8 mouse cellular contexts compared by ENCODE assay signal in genomic region chr9:31211690-31212499, GRCm38 (mm10). TPM values are rescaled to one million over a fixed set of nuclear protein-coding genes. Genes with fewer than 3 reads are reported as not detected.
DNase-seq lines count a peak whose midpoint lies in the region; ATAC-seq lines count a peak whose summit lies in the region.

TSS of gene Aplp2 (minus strand) at chr9:31211815.

- H3K36me3 ChIP-seq in heart, embryonic 10.5 days = no peaks in the 10 kb centered on the region
- no peaks in the 10 kb centered on the region for H3K36me3 ChIP-seq in kidney, embryonic 15.5 days

- H3K27ac ChIP-seq in heart, embryonic 10.5 days = peak within 1 kb of the TSS; percentile 94
- peak within 1 kb of the TSS; percentile 93 for H3K27ac ChIP-seq in kidney, embryonic 15.5 days

- peak within 1 kb of the TSS; percentile 98 for H3K4me3 ChIP-seq in heart, embryonic 10.5 days
- H3K4me3 ChIP-seq in kidney, embryonic 15.5 days (replicated peaks) = peak within 1 kb of the TSS; percentile 77

- under 1% methylated on average over 63 of the region's 63 CpGs for whole genome bisulfite sequencing in heart, embryonic 10.5 days
- under 1% methylated on average over 62 of the region's 63 CpGs for WGBS in kidney, embryonic 15.5 days

- ATAC-seq in erythroblast, adult 5-6 weeks (replicated peaks; ENCODE audit: low FRiP score, poor library complexity, severe bottlenecking) = peak; percentile 98
- peak; percentile 99 for ATAC-seq in kidney, embryonic 15.5 days (replicated peaks; ENCODE audit: low FRiP score)
- ATAC-seq in monocyte, adult 5-6 weeks (replicated peaks; ENCODE audit: insufficient number of reproducible peaks, low FRiP score, low TSS enrichment, poor library complexity, severe bottlenecking) = peak; percentile 100

- peak within 1 kb of the TSS; percentile 91 for H3K4me2 ChIP-seq in kidney, embryonic 15.5 days

- H3K9ac ChIP-seq in kidney, embryonic 15.5 days = peak within 1 kb of the TSS; percentile 94

- peaks cover 19% of the 10 kb centered on the region for H3K4me1 ChIP-seq in heart, embryonic 10.5 days
- H3K4me1 ChIP-seq in kidney, embryonic 15.5 days = peaks cover 25% of the 10 kb centered on the region

- H3K9me3 ChIP-seq in heart, embryonic 10.5 days = no peaks in the 10 kb centered on the region
- H3K9me3 ChIP-seq in kidney, embryonic 15.5 days (replicated peaks) = no peaks in the 10 kb centered on the region

- peak; percentile 95 to 96 for DNase-seq in B cell, adult 2 months
- peak; percentile 100 for DNase-seq in brain, adult 2 months (ENCODE audit: low read depth, low spot score)
- DNase-seq in heart, embryonic 10.5 days (ENCODE audit: low spot score) = peak; percentile 99
- peak; percentile 97 for DNase-seq in liver
- peak; percentile 97 to 99 for DNase-seq in spleen, postnatal 4 days (ENCODE audit: low spot score in 2 of 2)

- no peaks in the 10 kb centered on the region for H3K27me3 ChIP-seq in heart, embryonic 10.5 days (ENCODE audit: insufficient read depth, poor library complexity, severe bottlenecking)
- H3K27me3 ChIP-seq in kidney, embryonic 15.5 days = no peaks in the 10 kb centered on the region

RNA-seq across cellular contexts. Expression of gene Aplp2, which starts in this region (rescaled TPM):
- total RNA-seq in erythroblast, adult 5-6 weeks (2015; ENCODE audit: low replicate concordance) = 117 and 165 TPM in 2 replicates
- 209 and 318 TPM in 2 replicates for total RNA-seq in erythroblast, adult 5-6 weeks (2017; ENCODE audit: low replicate concordance)
- polyA plus RNA-seq in heart, embryonic 10.5 days (2016; fragmentation: Nextera tagmentation; extraction: Ambion mirVana) = 257 and 312 TPM in 2 replicates
- polyA plus RNA-seq in kidney, embryonic 15.5 days (2015; fragmentation: Nextera tagmentation; extraction: Ambion mirVana) = 325 and 336 TPM in 2 replicates
- 117 to 176 TPM (median 135 TPM) in 3 replicates for total RNA-seq in monocyte, adult 5-6 weeks (2017)

Comparison
In these comparisons a context has a peak if more than half of its experiments do, and no peak if none do; other contexts are left out.
1. Peak in every context shown above with its lines: DNase-seq, ATAC-seq, H3K4me3 ChIP-seq and H3K27ac ChIP-seq.